Mouse (Mus musculus) left cerebral cortex, postnatal 25 days (tissue): ENCODE measurements around the gene Mta3. TPM values are rescaled to one million over a fixed set of nuclear protein-coding genes. Genes with fewer than 3 reads are reported as not detected.
A peak's percentile ranks its signal among the peaks of the same experiment; 100 is the strongest.

ENCODE experiments used
- DNase-seq, 2 experiments: peaks; one replicate each; pipeline ENCODE4 v3.0.0; 2022; ENCODE audit warnings: low spot score in 2 of 2, mixed read lengths in 1 of 2
- intact Hi-C: fragments of 180-260 bp; cut with DNase I; formaldehyde crosslinking; loops from one replicate; pipeline ENCODE4 v1.15.1; 2025
- total RNA-seq, 2 experiments: library from RNA; stranded (reverse); gene quantifications; 2 replicates each; pipeline ENCODE4 v1.2.3; 2021

The Mta3 gene
- total RNA-seq, 2 experiments from 2014 or later: 74.0 to 83.0 TPM

DNA sequence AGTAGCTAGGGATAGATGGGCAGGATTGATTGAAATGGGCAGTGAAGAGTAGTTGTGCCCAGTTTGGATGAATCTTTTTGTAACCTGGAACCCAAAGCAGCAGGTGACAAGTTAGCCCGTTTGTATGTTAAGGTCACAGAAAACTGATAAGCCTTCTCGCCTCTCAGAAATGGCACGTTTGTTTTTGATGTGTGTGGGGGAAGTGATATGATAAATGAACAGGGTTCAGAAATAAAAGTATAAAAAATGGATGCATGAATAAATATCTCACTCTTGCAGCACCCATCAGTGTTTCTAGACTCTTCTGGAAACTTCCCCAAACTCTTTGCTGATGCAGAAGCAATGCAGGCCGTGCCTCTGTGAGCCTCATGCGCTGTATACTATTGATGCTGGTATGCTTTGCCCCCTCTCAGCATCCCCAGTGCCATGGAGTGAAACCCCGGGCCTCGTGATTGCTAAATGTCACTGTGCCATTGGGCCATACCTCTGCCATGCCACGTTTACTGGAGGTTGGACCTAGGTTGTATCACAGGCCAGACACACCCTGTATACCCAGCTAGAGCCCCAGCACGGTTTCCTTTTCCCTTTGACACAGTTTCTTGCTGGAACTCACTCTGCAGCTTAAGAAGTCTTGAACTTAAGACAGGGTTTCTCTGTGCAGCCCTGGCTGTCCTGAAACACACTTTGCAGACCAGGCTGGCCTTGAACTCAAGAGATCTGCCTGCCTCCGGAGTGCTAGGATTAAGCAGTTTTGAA lies 41.6 kb downstream of the Mta3 start:
- intact Hi-C loops: no loop called here
- no peak for DNase-seq

DNA sequence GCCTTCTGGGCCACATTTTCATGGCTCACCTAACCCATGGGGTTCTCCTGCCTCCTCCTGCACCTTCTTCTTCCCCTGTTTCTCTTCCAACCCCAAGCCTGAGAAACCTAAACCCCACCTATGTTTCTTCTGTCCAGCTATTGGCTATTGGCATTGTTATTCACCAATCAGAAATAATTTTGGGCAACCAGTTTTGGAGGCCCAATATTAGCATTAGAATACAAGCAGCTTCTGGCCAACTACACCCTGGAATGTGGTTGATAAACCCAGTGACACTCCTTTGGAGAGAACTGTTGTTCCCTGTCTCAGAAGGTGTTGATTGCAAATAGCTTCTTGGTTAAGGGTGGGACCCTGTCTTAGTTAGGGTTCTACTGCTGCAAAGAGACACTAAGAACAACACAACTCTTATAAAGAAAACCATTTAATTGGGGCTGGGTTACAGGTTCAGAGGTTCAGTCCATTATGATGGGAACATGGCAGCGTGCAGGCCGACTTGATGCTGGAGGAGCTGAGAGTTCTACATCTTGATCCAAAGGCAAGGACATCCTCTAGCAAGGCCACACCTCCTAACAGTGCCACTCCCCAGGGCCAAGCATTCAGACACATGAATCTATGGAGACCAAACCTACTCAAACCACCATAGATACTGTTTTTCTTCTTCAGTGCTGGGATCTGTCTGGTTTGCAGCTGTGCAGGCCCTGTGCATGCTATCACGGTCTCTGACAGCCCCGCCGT lies 44.4 kb downstream of the Mta3 start:
- intact Hi-C loops: no loop called here

DNA sequence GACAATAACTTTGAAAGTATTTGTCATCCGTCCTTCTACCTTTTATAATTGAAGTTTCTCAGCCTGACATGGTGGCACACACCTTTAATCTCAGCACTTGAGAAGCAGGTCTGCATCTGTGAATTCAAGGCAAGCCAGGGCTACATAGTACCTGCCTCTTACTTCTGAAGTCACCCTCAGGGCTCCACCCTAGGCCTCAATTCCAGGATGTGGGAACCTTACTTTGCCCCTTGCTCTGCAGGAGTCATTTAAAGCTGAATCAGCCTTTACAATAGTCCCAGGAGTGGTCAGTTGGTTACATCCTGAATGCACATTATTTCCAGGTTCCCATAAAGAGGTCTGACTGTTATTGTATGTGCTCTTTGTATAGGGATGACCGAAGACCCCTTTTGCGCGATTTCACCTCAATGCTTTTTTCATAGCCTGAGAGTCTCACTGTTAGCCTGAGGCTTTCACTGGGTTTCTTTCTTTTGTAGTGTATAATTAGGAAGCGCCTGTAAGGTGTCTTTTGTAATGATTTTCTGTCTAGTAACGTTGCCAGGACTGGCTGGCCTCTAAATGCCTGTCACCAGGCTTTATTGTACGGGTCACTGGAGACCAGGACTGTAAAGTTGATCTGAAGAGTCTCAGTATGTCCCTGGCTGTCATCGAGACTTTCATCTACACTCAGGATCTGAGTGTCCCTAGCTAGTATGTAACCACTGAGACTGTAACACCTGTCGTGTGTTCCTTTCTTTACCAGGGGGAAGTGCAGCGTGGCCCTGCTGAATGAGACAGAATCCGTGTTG lies 47.3 kb downstream of the Mta3 start:
- no peak for DNase-seq
- intact Hi-C loops: no loop called here

More for the DNA sequence above, 44.4 kb downstream of the Mta3 start:
- no peak for DNase-seq

GRCm38 (mm10) chr17:83758096-83758495 lies 52.1 kb downstream of the Mta3 start:
- intact Hi-C loops: no loop called here
- DNase-seq: no peak

DNA sequence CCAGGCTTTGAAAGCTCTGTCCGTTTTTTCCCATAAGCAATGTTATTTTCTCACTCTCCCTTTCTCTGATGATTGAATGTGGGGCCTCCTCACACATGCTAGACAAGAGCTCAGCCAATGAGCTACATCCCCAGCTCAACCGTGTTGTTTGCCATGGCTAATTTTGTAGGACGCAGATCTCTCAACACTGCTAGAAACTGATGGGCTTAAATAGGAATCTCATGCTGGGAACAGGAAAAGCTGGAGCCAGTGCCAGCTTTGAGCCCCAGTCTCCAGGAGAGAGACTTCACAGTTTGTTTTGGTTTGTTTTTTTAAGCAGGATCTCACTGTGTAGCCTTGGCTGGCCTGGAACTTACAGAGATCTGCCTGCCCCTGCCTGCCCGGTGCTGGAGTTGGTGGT lies 53.6 kb downstream of the Mta3 start:
- DNase-seq: peak in 1 of 2 experiments; percentile 67
- intact Hi-C loops: no loop called here

- intact Hi-C loops: no loop called here
- no peak for DNase-seq
Measured at GRCm38 (mm10) chr17:83764538-83764937, 58.6 kb downstream of the Mta3 start.

GRCm38 (mm10) chr17:83767064-83767463 lies 61.1 kb downstream of the Mta3 start:
- no peak for DNase-seq
- intact Hi-C loops: no loop called here

DNA sequence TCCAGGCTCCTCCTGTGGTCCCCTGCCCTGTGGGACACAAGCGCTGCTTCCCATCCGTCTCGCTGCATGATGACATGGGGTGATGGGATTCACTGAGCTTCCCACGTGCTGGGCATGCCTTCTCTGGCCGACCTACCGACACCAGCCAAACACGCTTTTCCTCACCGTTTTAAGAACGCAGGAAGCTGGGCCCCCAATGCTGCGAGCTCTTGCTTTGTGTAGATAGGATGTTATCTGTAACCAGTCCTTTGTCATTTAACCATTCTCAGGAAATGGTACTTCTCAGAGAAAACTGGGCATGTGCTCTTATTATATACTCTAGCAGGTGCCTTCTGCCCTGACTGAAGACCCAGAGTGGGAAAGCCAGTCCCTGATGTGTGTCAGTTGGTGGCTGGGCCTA lies 62.3 kb downstream of the Mta3 start:
- no peak for DNase-seq
- intact Hi-C loops: no loop called here

- intact Hi-C loops: no loop called here
- no peak for DNase-seq
Measured at GRCm38 (mm10) chr17:83770371-83770770, 64.4 kb downstream of the Mta3 start.

- intact Hi-C loops: no loop called here
- no peak for DNase-seq
Measured at GRCm38 (mm10) chr17:83770931-83771330, 65.0 kb downstream of the Mta3 start.

GRCm38 (mm10) chr17:83772110-83772509 lies 66.1 kb downstream of the Mta3 start:
- no peak for DNase-seq
- intact Hi-C loops: no loop called here

- intact Hi-C loops: no loop called here
Measured at GRCm38 (mm10) chr17:83772711-83773110, 66.7 kb downstream of the Mta3 start.

DNA sequence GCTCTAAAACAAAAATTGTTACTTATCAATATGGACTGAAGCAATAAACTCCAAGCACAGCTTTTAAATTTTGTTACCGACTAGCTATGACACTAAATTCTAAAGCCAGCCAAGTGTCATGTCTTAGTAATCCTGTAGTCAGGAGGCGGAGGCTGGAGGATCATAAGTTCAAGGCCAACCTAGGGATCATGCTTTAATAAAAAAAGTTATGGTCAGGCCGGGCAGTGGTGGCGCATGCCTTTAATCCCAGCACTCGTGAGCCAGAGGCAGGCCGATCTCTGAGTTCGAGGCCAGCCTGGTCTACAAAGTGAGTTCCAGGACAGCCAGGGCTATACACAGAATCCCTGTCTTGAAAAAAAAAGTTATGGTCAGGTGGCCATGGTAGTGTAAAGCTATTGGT lies 71.0 kb downstream of the Mta3 start:
- no peak for DNase-seq
- intact Hi-C loops: no loop called here

More at GRCm38 (mm10) chr17:83772711-83773110, 66.7 kb downstream of the Mta3 start:
- DNase-seq: no peak

- intact Hi-C loops: no loop called here
- DNase-seq: no peak
Measured at GRCm38 (mm10) chr17:83777462-83778051, 71.6 kb downstream of the Mta3 start.

GRCm38 (mm10) chr17:83780228-83780627 lies 74.3 kb downstream of the Mta3 start:
- intact Hi-C loops: loop anchor here (5.0 to 10.0 kb wide), 2 partner anchors 77 to 265 kb away; partner anchors contain the start of gene Cox7a2l

DNA sequence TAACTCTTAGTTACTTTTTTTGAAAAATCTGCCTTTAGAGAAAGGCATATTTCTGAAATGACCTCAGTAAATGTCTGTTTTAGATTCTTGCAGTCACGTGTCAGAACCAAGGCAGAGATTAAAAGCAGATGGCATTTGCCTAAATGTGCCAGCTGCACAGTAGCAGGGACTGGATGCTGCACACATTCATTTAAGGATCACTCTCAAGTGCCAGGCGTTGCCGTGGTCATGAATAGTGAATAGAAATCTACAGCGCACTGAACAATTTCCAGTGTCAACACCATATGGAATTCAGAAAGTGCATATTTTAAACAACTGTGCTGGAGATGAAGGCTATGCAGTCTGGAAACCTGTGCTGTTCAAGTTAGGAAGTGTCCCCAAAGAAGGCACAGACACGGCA lies 76.8 kb downstream of the Mta3 start:
- DNase-seq: peak; percentile 63 to 94
- intact Hi-C loops: loop anchor here (5.0 to 10.0 kb wide), 2 partner anchors 75 to 268 kb away; partner anchors contain the start of gene Cox7a2l

More at GRCm38 (mm10) chr17:83780228-83780627, 74.3 kb downstream of the Mta3 start:
- DNase-seq: no peak

GRCm38 (mm10) chr17:83786418-83786817 lies 80.5 kb downstream of the Mta3 start:
- DNase-seq: no peak
- intact Hi-C loops: loop anchor here (10.0 kb wide), 1 partner anchor 272 kb away; the partner anchor contains the start of gene Cox7a2l

- intact Hi-C loops: no loop called here
- DNase-seq: no peak
Measured at GRCm38 (mm10) chr17:83790158-83790557, 84.2 kb downstream of the Mta3 start.

GRCm38 (mm10) chr17:83792388-83792787 lies 86.4 kb downstream of the Mta3 start:
- intact Hi-C loops: no loop called here
- no peak for DNase-seq

DNA sequence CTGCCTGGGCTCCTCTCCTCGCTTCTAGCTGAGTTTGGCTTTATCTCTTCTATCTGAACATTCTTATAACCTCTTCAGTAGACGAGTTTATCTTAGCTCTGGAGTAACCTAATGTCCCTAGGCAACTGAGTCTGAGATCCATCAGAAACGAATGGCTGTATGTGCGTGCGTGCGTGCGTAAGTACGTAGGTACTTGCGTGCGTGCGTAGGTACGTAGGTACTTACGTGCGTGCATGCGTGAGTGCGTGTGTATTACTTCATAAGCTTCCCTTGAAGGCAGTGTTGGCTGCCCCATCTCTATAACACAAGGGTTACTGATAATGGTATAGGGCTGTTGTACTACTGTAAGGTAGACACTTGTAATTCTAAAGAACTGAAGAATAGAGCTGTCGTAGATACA lies 89.2 kb downstream of the Mta3 start:
- intact Hi-C loops: no loop called here
- no peak for DNase-seq
